Mouse (Mus musculus) liver, embryonic 14.5 days (tissue): ENCODE results near the gene Megf11. TPM values are rescaled to one million over a fixed set of nuclear protein-coding genes. Genes with fewer than 3 reads are reported as not detected.

Experiments used
- ATAC-seq: fragments of 200-750 bp; cut with Nextera tagmentation; 2 replicates; pipeline ENCODE4 v1.8.0; 2017; ENCODE audit warnings: moderate number of reproducible peaks, mild to moderate bottlenecking, moderate library complexity; ENCODE audit not compliant: insufficient read depth
- DNase-seq, 3 experiments: peaks; one replicate each; pipeline ENCODE4 v3.0.0-alpha.2; 2012 to 2013; ENCODE audit warnings: low read depth in 3 of 3, low spot score in 3 of 3
- H3K27ac ChIP-seq: fragments of 300-500 bp; sonication (generic); 2 replicates; pipeline ENCODE4 v1.5.1; 2014; ENCODE audit warnings: moderate library complexity, mild to moderate bottlenecking, control low read depth, inconsistent platforms
- H3K27me3 ChIP-seq: fragments of 300-500 bp; sonication (generic); 2 replicates; pipeline ENCODE4 v1.6.1; 2014; ENCODE audit warnings: mild to moderate bottlenecking, low read length, moderate library complexity; ENCODE audit not compliant: control insufficient read depth, insufficient read depth
- H3K36me3 ChIP-seq: fragments of 300-500 bp; sonication (generic); replicated peaks from 2 replicates; pipeline ENCODE4 v1.6.1; 2014; ENCODE audit warnings: low read depth; ENCODE audit not compliant: control insufficient read depth, insufficient read depth
- H3K4me1 ChIP-seq, 2 experiments: fragments of 200-500 bp in 1 of 2; fragments of 300-500 bp in 1 of 2; sonication (generic) in 1 of 2; replicated peaks; 2 replicates each; pipeline ENCODE4 v1.6.1; 2012 to 2014; ENCODE audit warnings: antibody characterized with exemption in 1 of 2, inconsistent platforms in 1 of 2, low read length in 1 of 2; ENCODE audit not compliant: control insufficient read depth in 2 of 2, insufficient read depth in 2 of 2
- H3K4me2 ChIP-seq: fragments of 300-500 bp; sonication (generic); 2 replicates; pipeline ENCODE4 v1.6.1; 2014; ENCODE audit warnings: low read depth, mild to moderate bottlenecking, control low read depth, moderate library complexity
- H3K4me3 ChIP-seq, 2 experiments: fragments of 200-500 bp in 1 of 2; fragments of 300-500 bp in 1 of 2; sonication (generic) in 1 of 2; 2 replicates each; pipeline ENCODE4 v1.5.1; 2012 to 2014; ENCODE audit warnings: low read depth in 2 of 2, low read length in 2 of 2, mild to moderate bottlenecking in 2 of 2, control low read depth in 1 of 2, inconsistent platforms in 1 of 2, moderate library complexity in 1 of 2; ENCODE audit not compliant: insufficient read depth in 1 of 2
- H3K9ac ChIP-seq: fragments of 300-500 bp; sonication (generic); replicated peaks from 2 replicates; pipeline ENCODE4 v1.6.1; 2014; ENCODE audit warnings: mild to moderate bottlenecking, control low read depth, moderate library complexity
- H3K9me3 ChIP-seq: fragments of 300-500 bp; sonication (generic); 2 replicates; pipeline ENCODE4 v1.6.1; 2016; ENCODE audit warnings: low read length, mixed read lengths; ENCODE audit not compliant: control insufficient read depth
- CTCF ChIP-seq: IDR thresholded peaks from 2 replicates; pipeline ENCODE4 v1.5.1; 2016; ENCODE audit warnings: antibody characterized with exemption, low read depth, control low read depth
- EP300 ChIP-seq: IDR thresholded peaks from 2 replicates; pipeline ENCODE4 v1.6.1; 2016; ENCODE audit warnings: antibody characterized with exemption, low read depth
- WGBS: fragments of 180-500 bp; shearing (Covaris S2); extraction: QIAGEN DNeasy Blood & Tissue Kit; methylation state at CpG from one replicate; pipeline ENCODE4 v1.1.7; 2014; ENCODE audit not compliant: insufficient replicate concordance; 5-methylcytosine and 5-hydroxymethylcytosine counted together
- polyA plus RNA-seq, 2 experiments: library from polyadenylated mRNA; depleted of rRNA in 1 of 2; stranded (reverse) in 1 of 2; unstranded in 1 of 2; fragments of >200 nt; fragmentation: Nextera tagmentation in 1 of 2; extraction: Ambion mirVana in 1 of 2; gene quantifications; 2 replicates each; pipeline versions ENCODE4 v1.2.1 to v1.2.3; 2012 to 2014

Megf11 gene
- polyA plus RNA-seq, 2 experiments = 0.18 to 0.28 TPM

DNA sequence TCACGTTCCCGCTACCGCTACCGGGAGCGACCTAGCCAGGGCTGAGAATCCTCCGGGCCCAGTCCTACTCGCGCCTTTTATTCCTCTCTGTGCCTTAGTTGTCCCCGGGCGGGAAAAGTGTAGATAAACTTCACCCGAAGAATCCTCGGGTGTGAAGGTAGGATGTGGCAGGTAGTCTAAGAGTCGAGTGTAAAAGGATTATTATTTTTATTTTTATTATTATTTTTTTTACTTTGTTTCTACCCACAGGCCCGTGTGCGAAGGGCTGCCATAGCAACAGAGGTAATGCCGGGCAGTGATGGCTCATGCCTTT is 44.2 kb upstream of the Megf11 start, which contains the start of gene Dis3l:
Gene Dis3l (minus strand): TSS at position 35 of the 313 bp plus-strand sequence.
- Histone ChIP-seq H3K27ac (peak within 1 kb of the TSS; percentile 74), H3K9ac (peak within 1 kb of the TSS; percentile 97), H3K9me3 (no peaks in the 10 kb centered on the region), H3K4me3 (peak within 1 kb of the TSS; percentile 79 to 83), H3K36me3 (no peaks in the 10 kb centered on the region), H3K4me1 (peaks cover 4 to 12% of the 10 kb centered on the region in 2 experiments), H3K4me2 (peak within 1 kb of the TSS; percentile 88), H3K27me3 (no peaks in the 10 kb centered on the region)
- TF ChIP-seq CTCF (no peak), EP300 (no peak)
- DNase-seq = peak in 1 of 3 experiments; percentile 56
- 8% methylated on average over 16 of the region's 16 CpGs for WGBS
- no peak for ATAC-seq

DNA sequence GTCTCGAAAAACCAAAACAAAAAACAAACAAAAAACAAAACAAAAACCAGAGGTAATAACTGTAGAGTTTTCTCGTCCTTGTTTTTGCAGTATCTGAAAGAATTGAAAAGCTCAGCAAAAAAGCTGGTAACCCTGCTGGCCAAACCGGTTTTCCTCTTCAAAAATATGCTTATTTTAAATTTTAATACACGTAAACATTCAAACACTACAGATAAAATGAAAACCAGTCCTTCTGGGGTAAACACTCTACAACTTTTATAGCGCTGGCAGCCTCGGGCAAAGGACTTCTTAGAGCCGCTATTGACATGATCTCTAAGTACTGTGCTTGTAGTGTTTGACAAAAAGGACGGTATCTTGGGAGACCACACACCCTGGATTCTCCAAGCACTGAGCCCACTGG is 43.8 kb upstream of the Megf11 start:
- H3K27ac ChIP-seq = no peak overlapping the region
- 78% methylated on average over 8 of the region's 8 CpGs for WGBS
- H3K36me3 ChIP-seq = no peaks in the 10 kb centered on the region
- peak overlapping the region; percentile 88 for H3K4me2 ChIP-seq
- ATAC-seq = no peak
- no peaks in the 10 kb centered on the region for H3K27me3 ChIP-seq
- H3K9me3 ChIP-seq = no peaks in the 10 kb centered on the region
- H3K4me3 ChIP-seq = peak overlapping the region in 1 of 2 experiments; percentile 83; a peak in 1 of 4 replicates
- no peak for DNase-seq
- no peak for TF ChIP-seq EP300
- TF ChIP-seq CTCF = no peak
- H3K9ac ChIP-seq = no peak overlapping the region; the same call in none of the 2 replicates
- peaks cover 4 to 12% of the 10 kb centered on the region in 2 experiments for H3K4me1 ChIP-seq

DNA sequence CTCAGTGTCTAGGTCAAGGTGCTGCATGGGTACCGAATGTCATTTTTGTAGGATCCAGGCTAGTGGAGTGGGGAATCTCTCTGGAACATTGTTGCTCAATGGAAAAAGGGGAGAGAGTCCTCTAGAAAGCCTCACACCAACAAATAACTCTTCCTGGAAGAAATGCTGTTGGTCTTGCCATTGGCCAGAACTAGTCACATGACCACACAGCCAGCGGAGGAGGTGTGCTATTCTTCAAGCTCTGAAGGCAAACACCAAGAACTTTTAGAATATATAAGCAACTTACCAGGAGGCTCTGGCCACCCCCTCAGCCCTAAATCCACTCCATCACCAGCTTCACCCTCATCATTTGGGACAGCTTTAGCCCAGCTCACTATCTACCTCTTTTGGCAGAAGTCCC is 41.8 kb upstream of the Megf11 start:
- Histone ChIP-seq H3K4me2 (no peak overlapping the region), H3K9me3 (no peaks in the 10 kb centered on the region), H3K36me3 (no peaks in the 10 kb centered on the region), H3K9ac (no peak overlapping the region), H3K4me1 (peaks cover 4 to 12% of the 10 kb centered on the region in 2 experiments), H3K27ac (no peak overlapping the region), H3K4me3 (no peak overlapping the region), H3K27me3 (no peaks in the 10 kb centered on the region)
- ATAC-seq (no peak), DNase-seq (no peak)
- 56% methylated on average over 2 of the region's 2 CpGs for WGBS
- TF ChIP-seq EP300 (no peak), CTCF (no peak)

DNA sequence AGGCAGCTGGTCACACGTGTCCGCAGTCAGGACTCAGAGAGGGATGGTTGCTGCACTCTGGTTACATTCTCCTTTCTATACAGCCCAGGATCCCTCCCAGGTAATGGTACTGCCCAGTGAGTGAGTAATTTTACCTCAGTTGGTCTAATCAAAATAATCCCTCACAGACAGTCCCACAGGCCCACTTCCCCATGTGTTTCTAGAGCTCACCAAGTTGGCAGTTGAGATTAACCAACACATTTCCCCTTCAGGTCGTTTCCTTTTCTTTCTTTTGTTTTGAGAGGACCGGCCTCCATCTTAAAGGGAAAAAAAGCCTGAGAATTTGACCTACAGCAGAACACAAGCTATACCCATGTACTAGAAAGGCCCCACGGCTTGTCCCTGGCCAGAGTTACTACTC is 39.5 kb upstream of the Megf11 start:
- no peak overlapping the region for H3K27ac ChIP-seq
- H3K4me1 ChIP-seq = peaks cover 0 to 7% of the 10 kb centered on the region in 2 experiments; a peak in 1 of 4 replicates
- no peak overlapping the region for H3K4me2 ChIP-seq
- H3K36me3 ChIP-seq = no peaks in the 10 kb centered on the region
- H3K27me3 ChIP-seq = no peaks in the 10 kb centered on the region
- ATAC-seq = no peak
- no peaks in the 10 kb centered on the region for H3K9me3 ChIP-seq
- DNase-seq = no peak
- no peak for TF ChIP-seq CTCF
- TF ChIP-seq EP300 = no peak
- no peak overlapping the region for H3K4me3 ChIP-seq
- no peak overlapping the region for H3K9ac ChIP-seq
- 51% methylated on average over 5 of the region's 5 CpGs for WGBS

GRCm38 (mm10) chr9:64347377-64347776 is 38.0 kb upstream of the Megf11 start:
- H3K4me1 ChIP-seq = 0 out of 4 replicates have a peak, but pooled peaks cover 0 to under 1% of the 10 kb centered on the region in 2 experiments
- no peaks in the 10 kb centered on the region for H3K9me3 ChIP-seq
- DNase-seq (no peak), ATAC-seq (no peak)
- H3K27ac ChIP-seq = no peak overlapping the region
- no peak overlapping the region for H3K9ac ChIP-seq
- H3K4me2 ChIP-seq = no peak overlapping the region
- 3% methylated on average over 1 of the region's 1 CpGs for WGBS
- H3K27me3 ChIP-seq = no peaks in the 10 kb centered on the region
- peak; percentile 57; the same call in 1 of the 2 replicates for TF ChIP-seq CTCF
- no peak for TF ChIP-seq EP300
- H3K36me3 ChIP-seq = no peaks in the 10 kb centered on the region
- no peak overlapping the region for H3K4me3 ChIP-seq
